Mouse (Mus musculus) cerebellum, adult 11 months (tissue): ENCODE measurements around the gene Rnf32.
A peak's percentile ranks its signal among the peaks of the same experiment; 100 is the strongest.

Experiments
- DNase-seq: peaks from one replicate; pipeline ENCODE4 v3.0.0; 2022

Gene Rnf32

DNA sequence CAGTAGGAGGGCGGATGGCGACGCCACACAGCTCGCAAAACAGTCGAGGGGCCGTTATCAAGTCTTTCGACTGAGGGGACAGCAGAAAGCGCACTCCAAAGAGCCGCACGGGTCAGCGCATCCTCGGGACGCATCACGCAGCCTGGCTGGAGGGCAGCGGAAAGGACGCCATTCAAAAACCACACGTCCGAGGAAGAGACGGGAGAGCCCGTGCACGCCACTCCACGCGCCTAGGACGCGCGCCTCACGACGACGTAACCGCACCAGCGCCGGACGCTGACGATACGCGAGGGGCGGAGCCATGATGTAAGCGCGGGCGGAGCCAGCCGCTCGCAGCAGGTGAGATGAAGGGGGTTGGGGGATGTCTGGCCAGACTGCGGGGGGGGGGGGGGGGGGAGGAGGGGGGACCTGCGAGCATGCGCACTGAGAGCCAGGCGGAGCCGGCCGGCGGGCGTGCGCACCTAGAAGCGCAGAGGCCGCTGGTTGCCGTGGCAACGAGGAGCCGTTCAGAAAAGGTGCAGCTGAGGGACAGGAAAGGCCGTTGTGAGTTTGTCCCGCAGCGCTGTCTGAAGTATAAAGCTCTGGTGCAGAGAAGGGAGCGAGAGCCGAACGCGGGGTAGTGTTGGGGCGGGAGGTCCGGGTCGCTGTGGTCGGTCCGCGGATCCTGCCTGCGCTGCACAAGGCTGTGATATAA lies at the start of gene Rnf32:
Gene Rnf32, plus strand, starts transcription at position 423 of the 694 bp plus-strand sequence.
- DNase-seq, result peak; percentile 90

DNA sequence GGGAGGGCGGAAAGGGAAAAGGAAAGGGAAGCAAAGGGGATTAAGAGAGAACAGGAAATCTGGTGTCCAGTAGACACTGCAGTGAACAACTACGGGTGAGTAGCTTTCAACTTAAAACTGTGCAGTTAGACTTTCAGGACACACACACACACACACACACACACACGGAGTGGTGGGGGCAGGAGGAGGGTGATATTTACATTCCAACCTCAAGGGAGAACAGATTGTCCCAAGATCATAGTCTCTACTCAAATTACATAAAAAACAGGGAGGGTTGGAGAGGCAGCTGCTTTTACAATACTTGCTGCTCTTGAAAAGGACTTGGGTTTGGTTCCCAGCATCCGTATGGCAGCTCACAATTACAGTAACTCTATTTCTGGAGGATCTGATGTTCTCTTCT lies 45.6 kb upstream of the Rnf32 start:
- DNase-seq, result no peak

DNA sequence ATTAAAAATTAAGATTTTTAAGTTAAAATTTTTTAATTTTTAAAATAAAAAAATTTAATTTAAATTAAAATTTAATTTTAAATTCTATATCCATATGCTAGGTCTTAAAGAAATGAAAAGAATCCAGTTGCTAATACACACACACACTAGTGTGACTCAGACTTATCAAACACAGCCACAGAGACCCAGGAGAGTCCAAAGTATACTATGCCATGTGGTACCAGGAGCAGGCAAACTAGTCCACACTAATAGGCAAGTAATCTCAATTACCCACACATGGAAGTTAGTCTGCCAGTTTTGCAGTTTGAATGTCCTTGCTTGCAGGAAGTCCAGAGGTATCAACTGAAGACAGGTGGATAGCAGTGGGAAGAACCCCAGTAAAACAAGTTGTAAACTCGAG lies 35.9 kb upstream of the Rnf32 start:
- DNase-seq, result no peak

DNA sequence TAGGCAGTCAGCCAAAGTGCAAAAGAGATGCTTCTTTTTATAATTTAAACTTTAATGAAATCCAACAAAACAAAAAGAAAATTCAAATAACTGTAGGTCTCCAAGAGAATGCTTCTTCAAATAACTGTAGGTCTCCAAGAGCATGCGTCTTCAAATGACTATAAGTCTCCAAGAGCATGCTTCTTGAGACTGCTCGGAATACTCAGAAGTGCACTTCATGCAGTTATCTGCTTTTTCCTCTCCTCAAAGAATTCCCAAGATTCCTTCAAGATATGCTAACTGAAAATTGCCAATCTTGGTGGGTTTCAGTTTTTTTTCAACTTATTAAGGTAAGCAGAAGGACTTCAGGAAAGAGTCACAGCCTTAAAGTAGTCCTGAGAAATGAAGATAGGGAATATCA lies 28.8 kb upstream of the Rnf32 start:
- DNase-seq, result no peak

DNA sequence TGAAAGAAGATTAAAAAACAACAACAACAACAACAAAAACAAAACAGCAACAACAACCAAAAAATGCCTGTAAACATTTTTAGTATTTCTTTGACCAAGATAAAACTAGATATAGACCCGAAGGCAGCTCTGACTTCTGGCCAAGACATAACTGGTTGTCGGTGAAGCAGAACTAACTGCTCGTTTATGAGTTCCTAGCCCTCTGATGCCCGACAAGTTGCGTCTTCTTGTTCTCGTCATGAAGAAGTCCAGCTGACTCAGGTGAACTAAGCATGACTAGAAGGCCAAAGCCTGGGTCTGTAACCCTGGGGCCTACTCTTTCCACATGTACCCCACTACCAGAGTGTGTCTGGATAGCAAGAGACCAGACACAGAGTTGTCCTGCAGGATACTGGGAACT lies 25.6 kb upstream of the Rnf32 start:
- no peak for DNase-seq

DNA sequence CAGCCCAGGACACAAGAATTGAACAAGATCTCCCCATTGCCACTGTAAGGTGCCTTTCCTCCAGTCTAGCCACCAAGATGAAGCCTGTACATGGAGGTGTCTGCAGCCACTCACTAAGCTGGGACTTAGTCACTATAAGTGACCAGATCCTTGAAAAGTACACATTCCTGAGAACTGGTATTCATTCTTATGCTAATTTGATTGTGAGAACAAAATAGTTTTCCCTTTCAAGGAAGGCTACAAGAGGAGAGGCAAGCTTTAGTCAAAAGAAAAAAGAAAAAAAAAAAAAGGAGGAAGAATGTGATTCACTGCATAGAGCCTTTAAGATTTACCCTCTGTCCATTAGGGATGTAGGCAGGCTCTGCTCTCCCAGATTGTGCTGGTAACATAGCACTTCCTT lies 24.6 kb upstream of the Rnf32 start:
- no peak for DNase-seq

DNA sequence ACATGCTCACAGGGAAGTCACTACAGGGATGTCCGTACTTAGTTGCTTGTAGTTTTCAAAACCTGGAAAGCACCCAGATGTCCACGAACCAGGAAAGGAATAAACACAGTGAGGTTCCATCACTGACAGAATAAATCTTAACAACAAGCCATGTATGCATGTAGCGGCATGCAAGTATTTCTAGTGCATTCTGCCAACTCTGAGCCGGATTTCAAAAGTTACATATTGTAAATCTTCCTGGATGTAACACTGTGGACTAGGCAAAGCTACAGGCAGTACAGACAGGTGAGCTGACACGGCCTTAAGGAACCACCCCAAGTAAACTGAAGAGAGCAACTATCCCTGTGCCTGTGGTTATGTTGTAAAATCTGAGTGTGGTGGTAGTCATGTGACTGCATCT lies 9.0 kb upstream of the Rnf32 start:
- DNase-seq, result no peak

DNA sequence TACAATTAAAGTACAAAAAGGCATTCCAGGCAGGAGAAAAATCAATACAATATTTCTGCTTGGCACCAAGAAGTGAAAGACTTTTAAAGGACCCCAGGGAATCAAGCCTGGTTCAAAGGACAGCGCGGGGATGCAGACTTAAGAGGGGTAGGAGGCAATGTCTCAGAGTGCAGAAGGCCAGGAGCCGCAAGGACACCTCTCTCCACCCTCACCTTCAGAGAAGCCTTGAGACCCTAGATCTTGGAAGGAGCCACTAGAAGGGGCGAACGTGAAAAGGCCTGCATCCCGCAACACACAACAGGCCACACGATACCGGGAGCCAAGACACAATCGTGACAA lies 592 bp upstream of the Rnf32 start:
- no peak for DNase-seq

DNA sequence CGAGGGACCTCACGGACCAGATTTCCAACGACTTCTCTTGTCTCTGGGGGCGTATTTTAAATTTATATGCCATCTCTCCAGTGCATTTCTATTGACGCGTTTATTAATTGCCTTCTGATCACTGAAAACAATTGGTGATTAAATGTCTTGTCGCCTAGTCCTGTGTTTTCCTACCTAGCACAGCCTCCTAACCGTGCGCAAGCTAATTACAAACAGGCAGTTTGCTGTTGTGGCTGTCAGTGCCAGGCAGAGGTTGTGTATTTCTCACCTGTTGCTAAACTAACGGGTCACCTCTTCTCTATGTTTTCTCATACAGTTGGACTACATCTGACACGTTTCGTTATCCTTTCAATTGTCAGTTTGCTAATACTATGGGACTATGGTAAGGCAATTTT lies 469 bp downstream of the Rnf32 start:
- peak; percentile 5 for DNase-seq

DNA sequence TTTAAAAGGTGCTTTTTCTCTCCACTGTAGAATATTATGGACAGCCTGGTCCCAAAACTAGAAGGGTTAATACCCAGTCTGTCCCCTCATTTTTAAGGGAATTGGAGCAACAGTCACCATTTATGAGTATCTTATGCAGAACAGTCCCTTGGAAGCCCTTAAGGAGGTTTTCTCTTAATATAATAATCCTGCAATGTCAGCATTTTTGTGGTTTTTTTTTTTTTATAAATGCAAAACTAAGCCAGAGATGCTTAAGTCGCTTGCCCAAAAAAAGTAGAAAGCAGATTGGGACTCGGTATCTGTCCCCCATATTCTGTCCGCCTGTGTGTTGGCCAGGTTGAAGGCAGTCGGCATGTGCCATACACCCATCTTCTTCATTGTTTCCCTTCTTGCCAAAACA lies 1.4 kb downstream of the Rnf32 start:
- DNase-seq, result no peak

DNA sequence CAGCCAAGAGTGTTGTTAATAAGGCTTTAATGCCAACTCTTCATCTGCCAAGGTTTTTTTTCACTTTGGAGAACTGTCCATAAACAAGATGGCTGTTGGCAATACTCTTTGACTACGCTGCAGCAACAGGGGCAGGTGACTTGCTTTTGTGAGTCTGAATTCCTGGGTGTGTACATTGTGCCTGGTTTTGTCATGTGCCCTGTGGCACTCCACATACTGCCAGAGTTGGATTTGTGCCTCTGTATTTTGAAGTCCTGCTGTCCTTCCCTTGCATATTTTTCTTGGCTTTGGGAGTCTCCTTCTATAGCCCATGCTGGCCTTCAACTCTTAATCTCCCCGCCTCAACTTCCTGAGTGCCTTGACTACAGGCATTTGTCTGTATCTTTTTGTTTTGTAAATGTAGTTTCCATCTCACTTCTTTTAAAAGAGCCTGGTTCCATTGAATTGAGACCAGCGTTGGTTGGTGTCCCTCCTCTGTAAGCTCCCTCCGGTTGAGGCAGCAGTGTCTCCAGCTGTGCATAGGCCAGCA lies 3.2 kb downstream of the Rnf32 start:
- DNase-seq, result no peak

DNA sequence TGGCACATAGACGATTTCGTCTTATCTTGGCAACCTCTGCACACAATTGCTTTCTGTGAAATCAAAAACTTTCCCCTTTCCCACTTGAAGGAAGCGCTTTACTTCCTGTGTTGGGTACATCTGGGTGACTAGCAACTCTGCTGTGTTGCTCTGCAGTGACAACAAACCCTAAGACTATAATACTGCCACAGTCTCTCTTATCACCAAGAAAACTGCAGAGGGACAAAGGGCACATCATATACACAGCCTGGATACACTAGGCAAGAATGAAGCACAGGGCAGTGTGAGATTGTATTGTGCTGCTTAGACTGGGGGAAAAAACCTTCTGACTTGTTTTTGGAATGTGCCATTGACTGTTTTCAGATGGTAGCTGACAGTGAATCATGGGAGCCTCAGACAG lies 4.1 kb downstream of the Rnf32 start:
- no peak for DNase-seq

DNA sequence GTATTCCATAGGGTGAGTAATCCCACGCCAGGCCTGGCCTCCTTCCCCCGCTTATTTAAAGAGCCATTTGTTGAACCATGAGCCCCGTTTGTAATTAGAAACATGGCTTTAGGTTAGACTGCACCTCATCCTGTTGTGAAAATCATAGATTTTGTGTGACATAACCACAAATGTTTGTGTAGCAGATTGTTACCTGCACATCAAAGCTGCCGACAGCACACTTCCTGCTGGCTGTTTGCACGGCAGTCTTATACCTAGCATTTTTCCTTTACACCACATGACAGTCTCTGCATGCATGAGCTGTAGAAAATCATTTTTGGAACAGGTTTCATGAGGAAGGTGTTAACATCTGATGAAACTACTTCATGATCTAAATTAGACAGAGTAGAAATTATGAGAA lies 9.9 kb downstream of the Rnf32 start:
- DNase-seq, result no peak

DNA sequence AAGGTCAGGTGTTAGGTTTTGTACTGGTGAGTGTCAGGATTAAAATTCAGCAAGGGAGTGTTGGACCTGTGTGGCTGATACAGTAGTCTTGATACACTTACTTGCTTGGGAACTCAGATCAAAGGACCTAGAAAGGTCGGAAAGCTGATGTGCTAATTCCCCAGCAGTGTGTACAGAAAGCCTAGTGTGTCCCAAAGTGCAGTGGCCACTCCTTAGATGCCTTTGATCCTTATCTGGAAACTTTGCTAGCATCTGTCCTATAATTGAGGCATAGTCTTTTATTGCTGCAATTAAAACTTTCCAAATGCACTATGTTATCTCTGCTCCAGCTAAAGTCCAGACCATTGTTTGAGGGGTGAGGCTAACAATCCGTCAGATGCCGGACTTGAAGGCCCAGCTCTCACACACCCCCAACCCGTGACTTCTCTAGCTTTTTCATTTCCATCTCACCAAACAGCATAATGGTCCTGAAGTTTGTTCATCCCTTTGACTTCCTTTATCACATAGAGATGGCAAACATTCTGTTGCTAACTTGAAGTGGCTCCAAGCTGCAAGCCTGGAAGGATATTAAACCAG lies 16.3 kb downstream of the Rnf32 start:
- no peak for DNase-seq

DNA sequence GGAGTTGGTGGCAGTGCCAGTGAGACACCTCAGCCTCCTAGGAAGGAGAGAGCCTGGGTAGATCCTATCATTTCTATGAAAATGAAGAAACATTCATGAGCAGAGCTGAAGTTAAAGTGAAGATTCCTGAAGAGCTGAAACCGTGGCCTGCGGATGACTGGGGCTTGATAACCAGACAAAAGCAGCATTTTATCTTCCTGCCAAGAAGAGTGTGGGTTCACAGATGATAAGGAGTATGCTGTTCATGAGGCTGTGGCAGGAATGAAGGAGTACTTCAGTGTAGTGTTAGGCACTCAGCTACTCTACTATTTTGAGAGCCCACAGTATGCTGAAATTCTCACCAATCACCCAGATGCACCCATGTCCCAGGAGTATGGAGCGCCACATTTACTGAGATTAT lies 22.2 kb downstream of the Rnf32 start:
- DNase-seq, result no peak

DNA sequence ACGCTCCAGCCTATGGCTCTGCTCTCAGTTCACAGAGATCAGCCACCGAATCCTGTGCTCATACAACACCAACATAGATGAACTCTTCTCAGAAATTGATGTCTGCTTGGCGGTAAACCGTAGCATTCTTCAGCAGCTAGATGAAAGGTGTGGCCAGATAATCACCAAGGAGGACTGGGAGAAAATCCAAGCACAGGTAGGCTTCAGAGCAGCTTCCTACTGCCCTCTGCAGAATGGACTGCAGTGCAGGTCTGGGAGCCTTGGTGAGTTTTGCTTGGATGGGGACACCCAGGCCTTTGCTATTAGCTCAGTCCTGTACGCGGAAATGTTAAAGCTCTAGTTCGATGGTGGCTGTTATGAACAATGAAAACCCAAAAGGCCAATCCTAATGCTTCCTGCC lies 28.3 kb downstream of the Rnf32 start:
- DNase-seq, result no peak

DNA sequence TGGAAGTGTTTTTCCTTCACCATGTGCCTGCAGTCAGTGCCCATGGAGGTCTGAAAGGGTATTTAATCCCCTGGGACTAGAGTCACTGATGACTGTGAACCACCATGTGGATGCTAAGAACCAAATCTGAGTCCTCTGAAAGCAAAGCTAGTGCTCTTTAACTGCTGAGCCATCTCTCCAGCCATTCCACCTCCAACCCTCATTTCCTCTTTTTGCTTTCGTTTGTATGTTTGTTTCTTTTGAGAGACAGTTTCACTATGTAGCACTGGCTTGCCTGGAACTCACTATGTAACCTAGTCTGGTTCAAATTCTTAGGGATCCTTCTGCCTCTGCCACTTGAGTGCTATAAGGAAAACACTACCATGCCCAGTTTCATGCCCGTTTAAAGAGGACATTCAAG lies 34.7 kb downstream of the Rnf32 start:
- no peak for DNase-seq

DNA sequence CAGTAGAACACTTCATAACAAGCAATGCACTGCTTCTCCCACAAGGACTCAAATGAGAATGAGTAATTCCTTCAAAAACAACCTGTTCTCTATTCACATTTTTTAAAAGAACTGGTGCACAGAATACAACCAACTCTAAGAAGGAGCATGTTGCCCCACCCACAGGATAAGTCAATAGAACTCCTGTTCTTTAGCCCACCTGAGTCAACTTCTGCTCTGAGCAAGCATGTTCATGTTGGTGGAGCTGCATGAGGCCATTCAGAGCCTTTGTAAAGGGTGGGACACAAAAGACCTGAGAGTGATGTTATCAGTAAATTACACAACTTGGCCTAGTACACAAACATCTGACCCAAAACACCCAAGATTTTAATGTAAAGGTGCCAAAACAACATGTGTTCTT lies 42.6 kb downstream of the Rnf32 start:
- no peak for DNase-seq

DNA sequence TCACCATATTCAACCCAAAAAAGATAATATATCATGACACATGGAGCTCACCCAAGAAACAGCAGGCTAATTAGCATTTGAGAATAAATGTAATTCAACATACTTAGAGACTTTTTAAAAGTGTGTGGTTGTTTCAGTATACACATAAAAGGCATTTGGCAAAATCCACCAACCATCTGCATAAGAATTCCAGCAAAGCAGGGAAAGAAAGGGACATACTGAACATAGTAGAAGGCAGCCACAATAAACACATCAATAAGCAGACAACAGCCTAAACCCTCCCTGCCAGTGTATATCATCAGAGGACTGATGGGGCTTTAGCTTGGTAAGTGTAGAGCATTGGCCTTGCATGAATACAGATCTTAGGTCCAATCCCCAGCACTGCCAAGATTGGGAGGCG lies 49.0 kb downstream of the Rnf32 start:
- no peak for DNase-seq

DNA sequence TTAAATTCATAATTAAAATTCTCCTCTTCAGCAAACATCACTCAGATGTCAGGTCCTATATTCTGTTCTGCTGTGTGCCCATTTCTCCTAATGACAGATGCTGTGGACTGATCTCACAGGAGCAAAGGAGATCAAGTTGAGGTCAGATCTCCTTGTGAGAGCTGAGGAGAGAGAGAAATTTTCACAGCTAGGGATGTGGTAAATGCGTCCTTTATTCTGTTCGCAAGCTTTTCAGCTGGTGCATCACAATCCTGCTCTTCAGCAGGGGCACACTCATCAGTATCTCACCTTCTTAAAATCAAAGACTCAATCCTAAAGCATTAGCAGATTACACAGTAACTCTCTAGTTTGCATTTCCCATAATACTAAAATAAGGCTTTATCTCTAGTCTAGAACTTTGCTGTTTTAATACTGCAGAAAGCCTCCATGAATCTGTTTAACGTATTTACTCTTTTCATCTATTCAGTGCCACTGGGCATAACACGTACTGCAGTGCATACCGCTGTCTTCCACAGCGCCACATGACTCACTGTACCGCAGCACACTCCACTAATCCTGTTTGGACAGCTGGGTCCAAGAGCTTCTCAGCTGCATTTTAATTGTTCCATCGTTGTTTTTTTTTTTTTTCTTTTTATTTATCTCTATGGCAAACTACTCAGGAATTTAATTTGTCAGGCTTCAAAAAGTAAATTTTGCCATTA lies 55.2 kb downstream of the Rnf32 start:
- DNase-seq, result no peak

DNA sequence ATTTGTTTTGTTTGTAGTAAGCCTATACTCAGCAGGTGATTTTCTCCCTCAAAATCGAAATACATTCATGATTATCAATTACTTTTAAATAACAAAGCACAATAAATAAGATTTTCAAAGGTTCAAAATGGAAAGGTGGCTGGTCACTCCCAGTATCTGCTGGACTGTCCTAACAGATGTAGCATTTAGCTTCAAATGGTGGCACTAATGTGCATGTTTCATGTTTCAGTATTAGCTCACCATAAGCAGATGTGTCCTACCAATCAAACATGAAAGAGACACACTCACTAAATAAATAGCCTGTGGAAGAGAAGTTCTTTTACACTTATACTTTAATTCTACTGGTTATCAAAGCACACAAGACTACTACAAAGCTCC lies 55.7 kb downstream of the Rnf32 start:
- DNase-seq, result no peak

DNA sequence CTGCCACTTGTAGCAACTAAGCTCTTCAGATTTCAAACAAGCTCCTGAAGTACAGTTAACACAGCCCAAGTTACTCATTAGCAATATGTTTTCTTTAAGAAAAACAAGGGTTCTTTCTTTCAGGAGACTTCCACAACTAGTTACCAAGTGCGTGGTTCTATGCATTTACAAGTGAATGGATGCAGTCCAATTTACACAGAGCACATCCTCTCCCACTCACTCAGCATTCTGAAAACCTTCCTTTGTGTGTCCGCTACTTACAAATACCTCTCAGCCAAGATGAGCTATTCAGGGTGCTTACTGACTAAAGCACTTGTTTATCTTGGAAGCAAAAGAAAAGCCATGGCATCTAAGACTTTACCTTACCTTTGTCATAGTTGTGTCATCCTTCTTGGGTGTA lies 58.1 kb downstream of the Rnf32 start:
- no peak for DNase-seq

DNA sequence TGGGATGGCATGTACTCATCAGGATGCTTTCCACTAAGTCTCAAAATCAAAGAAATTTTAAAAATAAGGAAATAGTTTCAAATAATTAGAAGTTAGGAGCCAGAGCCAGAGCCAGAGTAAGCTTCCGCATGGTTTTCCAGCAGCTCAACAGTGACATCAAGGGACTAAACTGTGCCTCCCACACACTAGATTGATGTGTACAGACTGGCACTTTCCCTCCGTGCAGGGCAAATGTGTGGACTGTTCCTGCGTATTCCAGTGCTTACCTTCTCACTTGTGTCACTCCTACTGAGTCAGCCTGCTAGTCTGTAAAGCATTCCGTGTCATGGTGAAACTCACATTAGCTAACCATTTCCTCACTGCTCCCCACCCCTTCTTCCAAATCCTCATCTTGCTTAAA lies 75.1 kb downstream of the Rnf32 start:
- DNase-seq, result no peak

DNA sequence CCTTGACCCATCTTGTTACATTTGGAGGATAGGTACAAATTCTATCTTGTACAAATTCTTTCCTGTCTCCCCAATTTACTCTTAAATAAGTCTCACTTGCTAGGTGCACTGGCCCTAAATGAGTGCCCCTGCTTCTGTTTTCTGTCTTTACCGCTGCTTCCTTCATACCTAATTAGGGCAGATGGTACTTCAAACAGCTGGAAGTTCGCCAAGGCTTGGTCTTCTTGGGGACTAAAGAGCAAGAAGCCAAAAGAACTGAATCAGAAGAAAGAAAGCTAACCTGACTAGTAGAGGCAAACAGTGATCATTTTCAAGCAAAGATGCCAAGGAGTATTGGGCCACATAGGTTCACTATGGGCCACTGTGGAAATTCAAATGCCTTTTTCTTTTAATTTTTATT lies 77.6 kb downstream of the Rnf32 start:
- DNase-seq, result no peak

DNA sequence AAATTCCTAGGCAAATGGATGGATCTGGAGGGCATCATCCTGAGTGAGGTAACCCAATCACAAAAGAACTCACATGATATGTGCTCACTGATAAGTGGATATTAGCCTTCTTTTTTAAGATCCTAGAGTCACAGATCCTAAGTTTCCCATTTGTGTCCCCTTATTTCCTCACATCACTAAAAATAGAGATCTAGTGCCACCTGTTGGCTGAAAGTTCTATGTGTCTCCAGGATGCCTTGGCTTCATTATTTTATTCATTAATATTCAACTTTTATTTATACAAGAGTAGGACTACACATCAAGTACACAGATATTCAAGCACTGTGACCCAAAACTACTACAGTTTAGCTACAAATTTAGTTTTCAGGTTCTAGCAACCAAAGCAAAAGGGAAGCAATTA lies 79.0 kb downstream of the Rnf32 start:
- DNase-seq, result no peak
